Mouse (Mus musculus): ENCODE data around the gene Gm3264.
"Not testable (repeated sequence)": the region's sequence is repeated elsewhere in the genome, so short reads cannot be mapped to it uniquely, and the experiment has no call there.

GRCm38 (mm10) chr14:4892116-4892515 is 36.7 kb downstream of the Gm3264 start, which contains the start of gene Gm3278:
- TF ChIP-seq FLI1 (IDR thresholded peaks at IDR 0.05; ENCODE audit: low read length); GATA1 (IDR thresholded peaks at IDR 0.05; ENCODE audit: borderline replicate concordance, low read length): not testable (repeated sequence)
